Mouse (Mus musculus): ENCODE measurements around the gene Mrpl43. TPM values are rescaled to one million over a fixed set of nuclear protein-coding genes. Genes with fewer than 3 reads are reported as not detected.

The Mrpl43 gene
- polyA plus RNA-seq, 1 experiment from 2014 or later, result 84.9 TPM

DNA sequence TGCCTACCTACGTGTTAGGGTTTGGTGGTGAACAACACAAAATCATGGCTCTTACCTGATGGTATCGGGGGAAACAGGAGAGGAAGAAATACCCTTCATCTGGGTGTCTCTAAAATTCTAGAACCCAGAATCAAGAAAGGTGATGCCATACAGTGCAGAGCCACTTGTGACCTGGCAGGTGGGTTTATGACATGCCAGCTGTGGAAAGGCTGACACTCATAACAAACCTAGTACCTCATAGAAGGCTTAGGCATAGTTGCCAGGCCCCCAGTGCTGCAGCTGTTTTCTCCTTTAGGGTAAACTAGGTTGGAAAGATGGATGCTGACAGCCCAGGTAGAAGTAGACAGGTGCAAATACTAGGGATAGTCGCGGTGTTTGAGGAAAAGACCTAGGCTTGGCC, 21.8 kb downstream of the Mrpl43 start:
- WGBS, result 92% methylated on average over 4 of the region's 4 CpGs
- no peak for ATAC-seq (ENCODE audit: low read depth)
- H3K9ac ChIP-seq, result no peak overlapping the region
- H3K4me3 ChIP-seq, result no peak overlapping the region
- H3K4me1 ChIP-seq (replicated peaks), result peaks cover 8% of the 10 kb centered on the region
- H3K9me3 ChIP-seq, result no peaks in the 10 kb centered on the region
- no peak overlapping the region for H3K27ac ChIP-seq (replicated peaks)
- H3K4me2 ChIP-seq, result no peak overlapping the region
- H3K27me3 ChIP-seq, result no peaks in the 10 kb centered on the region
- peaks cover 24% of the 10 kb centered on the region for H3K36me3 ChIP-seq

DNA sequence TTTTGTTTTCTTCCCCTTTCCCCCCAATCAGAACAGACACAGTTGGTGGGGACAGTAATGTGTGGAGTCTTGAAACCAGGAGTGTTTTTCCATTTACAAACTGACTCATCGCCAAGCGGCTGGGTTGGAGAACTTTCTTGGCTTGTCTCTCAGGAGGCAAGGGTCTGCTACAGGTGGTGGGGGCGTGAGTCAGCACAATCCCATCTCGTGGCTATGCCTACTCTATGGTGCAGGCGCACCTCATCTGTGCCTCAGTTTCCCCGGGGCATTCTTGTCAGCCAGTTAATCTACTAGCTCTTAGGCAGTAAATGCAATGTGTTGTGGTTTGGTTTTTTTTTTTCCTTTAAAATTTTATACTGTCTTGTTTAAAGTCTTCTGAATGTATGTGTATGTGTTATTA, 22.9 kb downstream of the Mrpl43 start:
- Histone ChIP-seq H3K4me2 (no peak overlapping the region), H3K27me3 (no peaks in the 10 kb centered on the region), H3K36me3 (peaks cover 32% of the 10 kb centered on the region), H3K4me3 (no peak overlapping the region), H3K9ac (no peak overlapping the region), H3K27ac (replicated peaks) (no peak overlapping the region), H3K9me3 (no peaks in the 10 kb centered on the region), H3K4me1 (replicated peaks) (peaks cover 3% of the 10 kb centered on the region)
- 92% methylated on average over 6 of the region's 6 CpGs for WGBS
- no peak for ATAC-seq (ENCODE audit: low read depth)

DNA sequence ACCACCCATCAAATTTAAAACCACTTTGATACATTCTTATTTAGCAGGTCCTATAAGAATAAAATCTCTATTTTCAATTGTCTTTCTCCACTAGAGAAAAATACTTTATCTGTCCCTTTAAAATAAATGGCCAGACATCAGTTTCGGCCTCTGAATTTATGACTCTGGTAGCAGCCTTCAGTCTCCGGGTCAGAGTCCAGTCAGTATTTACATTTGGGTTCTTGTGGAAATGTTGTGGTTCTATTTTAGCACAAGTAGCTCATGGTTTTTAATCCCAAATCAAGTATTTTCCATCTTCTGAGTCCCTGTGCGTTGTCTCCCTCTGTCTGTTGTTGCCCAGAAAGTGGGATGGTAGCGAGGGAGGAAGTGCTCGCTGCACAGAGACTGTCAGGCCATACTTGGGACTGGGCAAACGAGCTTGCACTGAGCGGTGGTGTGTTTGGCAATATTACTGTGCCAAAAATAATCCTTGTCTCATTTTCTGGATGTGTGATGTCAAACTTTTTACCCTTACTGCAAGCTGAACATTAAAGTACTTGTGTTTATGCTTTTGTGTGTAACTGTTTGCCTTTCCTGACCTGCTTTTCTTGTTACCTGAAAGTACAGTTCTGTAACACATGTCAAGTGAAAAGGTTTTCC, 23.6 kb downstream of the Mrpl43 start:
- Histone ChIP-seq H3K27ac (replicated peaks) (no peak overlapping the region), H3K4me2 (no peak overlapping the region), H3K27me3 (no peaks in the 10 kb centered on the region), H3K4me3 (no peak overlapping the region), H3K9ac (no peak overlapping the region), H3K9me3 (no peaks in the 10 kb centered on the region), H3K4me1 (replicated peaks) (no peaks in the 10 kb centered on the region), H3K36me3 (peaks cover 40% of the 10 kb centered on the region)
- no peak for ATAC-seq (ENCODE audit: low read depth)
- WGBS, result 86% methylated on average over 7 of the region's 7 CpGs

GRCm38 (mm10) chr19:44980787-44981186, 25.5 kb downstream of the Mrpl43 start:
- H3K4me2 ChIP-seq, result no peak overlapping the region
- no peak for ATAC-seq (ENCODE audit: low read depth)

GRCm38 (mm10) chr19:44977148-44977547, 29.1 kb downstream of the Mrpl43 start:
- Histone ChIP-seq H3K27ac (replicated peaks) (no peak overlapping the region), H3K4me1 (replicated peaks) (no peaks in the 10 kb centered on the region), H3K9ac (no peak overlapping the region), H3K4me3 (no peak overlapping the region), H3K36me3 (peaks cover 91% of the 10 kb centered on the region), H3K9me3 (no peaks in the 10 kb centered on the region), H3K4me2 (no peak overlapping the region), H3K27me3 (no peaks in the 10 kb centered on the region)
- WGBS, result 84% methylated on average over 6 of the region's 6 CpGs
- no peak for ATAC-seq (ENCODE audit: low read depth)

More at GRCm38 (mm10) chr19:44980787-44981186, 25.5 kb downstream of the Mrpl43 start:
- H3K9ac ChIP-seq, result no peak overlapping the region
- WGBS, result 79% methylated on average over 2 of the region's 2 CpGs
- H3K36me3 ChIP-seq, result peaks cover 58% of the 10 kb centered on the region
- no peaks in the 10 kb centered on the region for H3K4me1 ChIP-seq (replicated peaks)
- H3K4me3 ChIP-seq, result no peak overlapping the region
- no peaks in the 10 kb centered on the region for H3K27me3 ChIP-seq
- no peaks in the 10 kb centered on the region for H3K9me3 ChIP-seq
- H3K27ac ChIP-seq (replicated peaks), result no peak overlapping the region

DNA sequence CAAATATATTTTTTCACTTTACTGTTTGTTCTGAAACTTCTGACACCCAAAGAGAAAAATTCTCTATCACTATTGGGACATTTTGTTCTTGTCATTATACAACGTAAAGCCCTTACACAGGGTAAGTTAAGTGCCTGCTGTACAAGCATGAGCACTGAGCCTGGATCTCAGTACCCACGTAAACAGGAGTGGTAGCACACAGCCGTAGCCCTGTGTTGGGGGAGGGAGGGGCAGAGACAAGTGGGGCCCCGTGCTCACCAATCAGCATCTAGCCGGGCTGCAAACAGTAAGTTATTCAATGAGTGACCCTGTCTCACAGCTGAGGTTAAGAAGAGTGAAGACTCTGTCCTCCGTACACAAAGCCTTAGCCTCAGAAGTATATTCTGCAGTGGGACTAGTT, 29.6 kb downstream of the Mrpl43 start:
- Histone ChIP-seq H3K36me3 (peaks cover 93% of the 10 kb centered on the region), H3K4me2 (no peak overlapping the region), H3K4me3 (no peak overlapping the region), H3K9me3 (no peaks in the 10 kb centered on the region), H3K4me1 (replicated peaks) (no peaks in the 10 kb centered on the region), H3K9ac (no peak overlapping the region), H3K27me3 (no peaks in the 10 kb centered on the region), H3K27ac (replicated peaks) (no peak overlapping the region)
- no peak for ATAC-seq (ENCODE audit: low read depth)
- 72% methylated on average over 6 of the region's 6 CpGs for WGBS

GRCm38 (mm10) chr19:44968329-44968728, 37.9 kb downstream of the Mrpl43 start:
- H3K9ac ChIP-seq, result no peak overlapping the region
- ATAC-seq (ENCODE audit: low read depth), result no peak

DNA sequence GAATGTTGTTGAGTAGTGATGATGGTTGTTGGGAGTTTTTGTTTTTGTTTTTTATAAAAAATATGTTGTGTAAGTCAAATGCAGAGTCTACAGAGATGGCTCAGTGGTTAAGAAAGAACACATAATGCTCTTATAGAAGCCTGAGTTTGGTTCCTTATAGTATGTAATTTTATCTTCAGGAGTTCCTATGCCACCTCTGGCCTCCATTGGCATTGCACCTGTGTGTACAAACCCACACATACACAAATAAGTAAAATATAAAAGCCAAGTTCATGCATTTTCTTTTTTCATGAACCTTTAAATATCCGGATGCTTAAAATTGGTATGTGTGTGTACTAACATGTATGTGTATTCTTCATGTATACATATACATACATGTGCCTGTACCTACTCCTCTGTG, 40.3 kb downstream of the Mrpl43 start:
- Histone ChIP-seq H3K4me2 (no peak overlapping the region), H3K27ac (replicated peaks) (no peak overlapping the region), H3K4me3 (no peak overlapping the region), H3K4me1 (replicated peaks) (no peaks in the 10 kb centered on the region), H3K36me3 (peaks cover 82% of the 10 kb centered on the region), H3K9me3 (no peaks in the 10 kb centered on the region), H3K27me3 (no peaks in the 10 kb centered on the region), H3K9ac (no peak overlapping the region)
- WGBS, result 97% methylated on average over 1 of the region's 1 CpGs
- no peak for ATAC-seq (ENCODE audit: low read depth)

More at GRCm38 (mm10) chr19:44968329-44968728, 37.9 kb downstream of the Mrpl43 start:
- no peak overlapping the region for H3K4me3 ChIP-seq
- H3K4me1 ChIP-seq (replicated peaks), result no peaks in the 10 kb centered on the region
- 91% methylated on average over 3 of the region's 3 CpGs for WGBS
- H3K4me2 ChIP-seq, result no peak overlapping the region
- no peak overlapping the region for H3K27ac ChIP-seq (replicated peaks)
- no peaks in the 10 kb centered on the region for H3K9me3 ChIP-seq
- peaks cover 87% of the 10 kb centered on the region for H3K36me3 ChIP-seq
- no peaks in the 10 kb centered on the region for H3K27me3 ChIP-seq

- peaks cover 83% of the 10 kb centered on the region for H3K36me3 ChIP-seq
- 94% methylated on average over 2 of the region's 2 CpGs for WGBS
- no peak overlapping the region for H3K27ac ChIP-seq (replicated peaks)
- ATAC-seq (ENCODE audit: low read depth), result no peak
- H3K4me2 ChIP-seq, result no peak overlapping the region
- no peak overlapping the region for H3K4me3 ChIP-seq
- H3K27me3 ChIP-seq, result no peaks in the 10 kb centered on the region
- H3K9me3 ChIP-seq, result no peaks in the 10 kb centered on the region
- no peak overlapping the region for H3K9ac ChIP-seq
- no peaks in the 10 kb centered on the region for H3K4me1 ChIP-seq (replicated peaks)
Observed at GRCm38 (mm10) chr19:44959633-44960032, 46.6 kb downstream of the Mrpl43 start.

Other genes with a start within 250 kb of the Mrpl43 start
- 25.2 and 31.4 TPM in 2 replicates for gene Slf2, start 75.3 kb downstream of the Mrpl43 start, polyA plus RNA-seq (2015; fragmentation: Nextera tagmentation; extraction: Ambion mirVana)
- gene Sema4g, start 17.3 kb downstream of the Mrpl43 start, polyA plus RNA-seq (2015; fragmentation: Nextera tagmentation; extraction: Ambion mirVana), result 16.7 and 17.4 TPM in 2 replicates
- 15.6 and 17.0 TPM in 2 replicates for gene Twnk, start 779 bp downstream of the Mrpl43 start, polyA plus RNA-seq (2015; fragmentation: Nextera tagmentation; extraction: Ambion mirVana)
- 29.1 and 30.8 TPM in 2 replicates for gene Lzts2, start 8.0 kb upstream of the Mrpl43 start, polyA plus RNA-seq (2015; fragmentation: Nextera tagmentation; extraction: Ambion mirVana)
- 1.0 and 1.4 TPM in 2 replicates for gene Pdzd7, start 39.3 kb upstream of the Mrpl43 start, polyA plus RNA-seq (2015; fragmentation: Nextera tagmentation; extraction: Ambion mirVana)
- gene Sfxn3, start 41.1 kb upstream of the Mrpl43 start, polyA plus RNA-seq (2015; fragmentation: Nextera tagmentation; extraction: Ambion mirVana), result 61.0 and 65.3 TPM in 2 replicates
- gene Kazald1, start 68.8 kb upstream of the Mrpl43 start, polyA plus RNA-seq (2015; fragmentation: Nextera tagmentation; extraction: Ambion mirVana), result 1.9 and 2.5 TPM in 2 replicates
- 0.50 and 0.62 TPM in 2 replicates for gene Tlx1, start 144.2 kb upstream of the Mrpl43 start, polyA plus RNA-seq (2015; fragmentation: Nextera tagmentation; extraction: Ambion mirVana)
- 16.0 and 16.9 TPM in 2 replicates for gene Lbx1, start 229.4 kb upstream of the Mrpl43 start, polyA plus RNA-seq (2015; fragmentation: Nextera tagmentation; extraction: Ambion mirVana)

All from neural tube, embryonic 13.5 days (tissue).